Mouse (Mus musculus): ENCODE data around the gene Dusp14. TPM values are rescaled to one million over a fixed set of nuclear protein-coding genes. Genes with fewer than 3 reads are reported as not detected.

Dusp14 gene
- polyA plus RNA-seq, 1 experiment from 2014 or later = 16.8 TPM

GRCm38 (mm10) chr11:84040621-84041020 is 28.4 kb downstream of the Dusp14 start:
- H3K36me3 ChIP-seq = peaks cover 20% of the 10 kb centered on the region
- 78% methylated on average over 6 of the region's 6 CpGs for WGBS
- no peak overlapping the region for H3K4me2 ChIP-seq (replicated peaks)
- no peaks in the 10 kb centered on the region for H3K9me3 ChIP-seq
- H3K4me1 ChIP-seq = peaks cover 20% of the 10 kb centered on the region
- H3K27ac ChIP-seq = no peak overlapping the region
- no peak for ATAC-seq (ENCODE audit: low FRiP score, low read depth)
- H3K4me3 ChIP-seq = no peak overlapping the region
- H3K9ac ChIP-seq = no peak overlapping the region
- no peaks in the 10 kb centered on the region for H3K27me3 ChIP-seq

DNA sequence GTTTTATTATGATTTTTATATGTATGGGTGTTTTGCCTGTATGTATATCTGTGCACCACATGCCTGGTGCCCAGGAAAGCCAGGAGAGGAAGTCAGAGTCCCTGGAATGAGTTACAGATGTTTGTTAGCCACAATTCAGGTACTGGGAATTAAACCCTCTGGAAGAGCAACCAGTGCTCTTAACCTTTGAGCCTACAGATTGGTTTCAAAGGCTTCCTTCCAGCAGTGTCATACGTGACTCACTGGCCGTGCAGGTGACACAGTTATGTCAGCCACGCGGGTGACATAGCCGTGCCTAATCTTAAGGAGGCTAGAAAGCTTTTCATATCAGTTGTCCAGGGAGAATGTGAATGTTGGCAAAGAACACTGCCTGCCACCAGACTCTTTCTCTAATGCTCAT is 35.4 kb downstream of the Dusp14 start:
- Histone ChIP-seq H3K4me1 (no peaks in the 10 kb centered on the region), H3K4me3 (no peak overlapping the region), H3K36me3 (peaks cover 12% of the 10 kb centered on the region), H3K4me2 (replicated peaks) (no peak overlapping the region), H3K27me3 (no peaks in the 10 kb centered on the region), H3K9ac (no peak overlapping the region), H3K9me3 (no peaks in the 10 kb centered on the region), H3K27ac (no peak overlapping the region)
- WGBS = 60% methylated on average over 5 of the region's 5 CpGs
- no peak for ATAC-seq (ENCODE audit: low FRiP score, low read depth)

DNA sequence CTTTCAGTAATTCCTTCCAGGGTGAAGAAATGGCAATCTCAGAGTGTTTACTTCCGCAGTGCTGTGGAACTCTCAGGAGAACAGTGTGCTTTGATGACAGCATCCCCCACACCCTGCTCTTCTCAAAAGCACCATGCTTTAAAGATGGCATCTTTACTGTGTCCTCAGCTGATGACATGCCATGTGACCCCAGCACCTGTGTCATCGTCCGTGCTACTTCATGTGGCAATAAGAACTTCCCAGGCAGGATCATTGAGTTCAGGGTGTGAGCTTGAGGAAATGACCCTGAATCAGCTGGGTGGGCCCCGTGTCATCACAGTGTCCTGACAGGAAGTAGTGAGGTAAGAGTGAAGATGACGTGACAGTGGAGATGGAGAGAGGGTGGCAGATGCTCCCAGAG is 36.5 kb downstream of the Dusp14 start:
- WGBS = 76% methylated on average over 5 of the region's 5 CpGs
- Histone ChIP-seq H3K36me3 (peaks cover 23% of the 10 kb centered on the region), H3K4me2 (replicated peaks) (no peak overlapping the region), H3K9me3 (no peaks in the 10 kb centered on the region), H3K4me3 (no peak overlapping the region), H3K4me1 (no peaks in the 10 kb centered on the region), H3K9ac (no peak overlapping the region), H3K27ac (no peak overlapping the region), H3K27me3 (no peaks in the 10 kb centered on the region)
- ATAC-seq (ENCODE audit: low FRiP score, low read depth) = no peak

GRCm38 (mm10) chr11:84031971-84032370 is 37.1 kb downstream of the Dusp14 start:
- Histone ChIP-seq H3K27ac (no peak overlapping the region), H3K36me3 (peaks cover 29% of the 10 kb centered on the region), H3K4me3 (no peak overlapping the region), H3K4me1 (no peaks in the 10 kb centered on the region), H3K9ac (no peak overlapping the region), H3K4me2 (replicated peaks) (no peak overlapping the region), H3K9me3 (no peaks in the 10 kb centered on the region), H3K27me3 (no peaks in the 10 kb centered on the region)
- 52% methylated on average over 9 of the region's 9 CpGs for WGBS
- no peak for ATAC-seq (ENCODE audit: low FRiP score, low read depth)

DNA sequence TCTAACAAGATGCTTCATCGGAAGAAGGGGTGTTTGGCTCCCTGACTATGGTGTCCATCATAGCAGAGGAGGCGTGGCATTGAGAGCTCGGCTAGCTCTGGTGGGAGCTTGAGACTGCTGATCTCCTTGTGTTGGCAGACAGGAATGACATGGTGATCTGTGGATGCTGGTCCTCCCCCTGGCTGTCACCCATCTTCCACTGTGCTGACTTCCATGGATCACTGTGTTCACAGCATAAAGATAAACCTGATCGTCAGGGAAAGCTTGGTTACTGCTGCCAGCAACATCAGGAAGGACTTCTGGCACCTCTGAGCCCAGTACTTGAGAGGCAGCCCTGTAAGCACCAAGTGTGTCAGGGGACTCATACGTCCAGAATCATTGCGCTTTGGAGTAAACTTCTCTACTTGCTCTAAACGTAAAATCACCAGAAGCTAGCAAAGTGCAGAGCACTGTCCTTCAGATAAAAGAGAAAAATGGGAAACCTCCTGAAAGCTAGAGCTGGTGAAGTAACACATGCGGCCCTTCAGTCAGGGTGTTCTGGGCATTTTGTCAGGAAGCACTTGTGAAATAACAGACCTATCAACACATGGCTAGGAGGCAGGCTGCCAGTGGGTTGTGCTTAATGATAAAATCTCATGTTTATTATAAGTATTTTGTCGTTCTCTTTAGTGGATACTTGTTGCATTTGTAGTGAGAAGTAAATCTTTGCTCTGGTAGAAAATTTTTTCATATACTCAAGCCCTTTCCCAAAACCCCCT is 40.6 kb downstream of the Dusp14 start:
- H3K4me2 ChIP-seq (replicated peaks) = no peak overlapping the region
- H3K4me3 ChIP-seq = no peak overlapping the region
- ATAC-seq (ENCODE audit: low FRiP score, low read depth) = no peak
- no peak overlapping the region for H3K27ac ChIP-seq
- WGBS = 79% methylated on average over 9 of the region's 9 CpGs
- H3K9ac ChIP-seq = no peak overlapping the region
- H3K9me3 ChIP-seq = no peaks in the 10 kb centered on the region
- peaks cover 53% of the 10 kb centered on the region for H3K36me3 ChIP-seq
- no peaks in the 10 kb centered on the region for H3K4me1 ChIP-seq
- H3K27me3 ChIP-seq = no peaks in the 10 kb centered on the region

GRCm38 (mm10) chr11:84027231-84027630 is 41.8 kb downstream of the Dusp14 start:
- peaks cover 53% of the 10 kb centered on the region for H3K36me3 ChIP-seq
- no peak overlapping the region for H3K27ac ChIP-seq
- no peak overlapping the region for H3K9ac ChIP-seq
- H3K4me1 ChIP-seq = no peaks in the 10 kb centered on the region
- 91% methylated on average over 5 of the region's 5 CpGs for WGBS
- H3K4me3 ChIP-seq = no peak overlapping the region
- no peak overlapping the region for H3K4me2 ChIP-seq (replicated peaks)
- H3K27me3 ChIP-seq = no peaks in the 10 kb centered on the region
- no peak for ATAC-seq (ENCODE audit: low FRiP score, low read depth)
- no peaks in the 10 kb centered on the region for H3K9me3 ChIP-seq

DNA sequence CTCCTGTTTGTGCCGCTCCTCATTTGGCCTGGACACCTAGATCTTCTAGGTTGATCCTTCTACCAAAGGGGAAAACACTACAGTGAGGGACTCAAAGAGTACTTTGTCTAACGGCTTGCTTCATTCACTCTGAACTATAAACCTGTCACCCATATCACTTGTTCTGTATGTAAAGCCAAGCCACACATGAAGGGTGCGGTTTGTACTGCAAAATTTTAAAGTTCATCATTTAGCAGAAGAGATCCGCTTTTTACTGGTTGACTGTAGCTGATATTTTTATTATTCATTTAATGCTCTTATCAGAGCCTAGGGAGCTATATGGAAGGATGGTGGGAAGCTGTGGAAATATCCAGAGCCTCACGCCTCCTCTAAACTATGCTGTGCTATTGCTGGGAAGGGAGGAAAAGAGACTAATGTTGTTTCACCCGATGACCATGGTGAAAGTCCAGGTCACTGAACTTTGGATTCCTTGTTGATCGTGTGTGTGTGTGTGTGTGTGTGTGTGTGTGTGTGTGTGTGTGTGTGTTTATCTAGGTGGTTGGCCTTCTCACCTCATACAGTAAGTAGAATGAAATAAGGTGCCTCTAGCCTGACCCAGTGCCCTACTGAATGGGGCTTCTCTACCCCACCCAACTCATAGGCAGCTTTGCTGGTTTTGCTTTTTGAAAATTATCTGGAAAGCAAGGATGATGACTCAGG is 52.1 kb downstream of the Dusp14 start:
- H3K36me3 ChIP-seq = peaks cover 35% of the 10 kb centered on the region
- H3K9me3 ChIP-seq = no peaks in the 10 kb centered on the region

DNA sequence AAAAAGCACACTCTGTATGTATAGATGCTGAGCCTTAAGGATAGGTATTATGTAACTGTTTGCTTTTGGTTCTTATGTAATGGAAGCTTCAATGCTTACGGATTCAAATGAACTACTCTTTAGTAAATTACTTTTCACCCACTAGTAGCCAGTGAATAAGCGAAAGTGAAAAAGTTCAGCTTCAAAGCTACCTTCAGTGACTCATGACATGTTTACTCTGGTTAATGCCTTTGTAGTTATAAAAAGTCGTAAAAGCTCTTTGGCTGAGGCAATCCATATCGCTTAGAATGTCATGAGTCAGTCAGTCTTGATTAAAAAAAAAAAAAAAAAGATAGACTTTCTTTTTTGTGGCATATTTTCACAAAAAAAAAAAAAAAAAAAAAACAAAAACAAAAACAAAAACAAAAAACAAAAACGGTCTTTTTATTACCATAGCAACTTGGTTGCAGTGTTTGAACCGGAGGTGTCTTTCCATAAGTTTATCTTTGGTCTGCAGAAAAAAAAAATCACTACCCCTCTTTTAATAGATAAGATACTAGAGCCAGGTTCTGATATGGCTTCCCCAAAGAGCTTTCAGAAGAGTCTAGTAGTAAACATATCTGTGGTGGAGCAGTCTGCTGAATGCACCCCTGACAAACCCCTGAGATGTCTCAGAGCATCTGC is 52.8 kb downstream of the Dusp14 start:
- Histone ChIP-seq H3K27me3 (no peaks in the 10 kb centered on the region), H3K36me3 (peaks cover 29% of the 10 kb centered on the region), H3K27ac (no peak overlapping the region), H3K9ac (no peak overlapping the region), H3K9me3 (no peaks in the 10 kb centered on the region), H3K4me2 (replicated peaks) (no peak overlapping the region), H3K4me3 (no peak overlapping the region), H3K4me1 (peaks cover 9% of the 10 kb centered on the region; the same call in 1 of the 2 replicates)
- no peak for ATAC-seq (ENCODE audit: low FRiP score, low read depth)
- 64% methylated on average over 6 of the region's 6 CpGs for WGBS

More for the DNA sequence above, 52.1 kb downstream of the Dusp14 start:
- Histone ChIP-seq H3K4me3 (no peak overlapping the region), H3K4me2 (replicated peaks) (no peak overlapping the region), H3K9ac (no peak overlapping the region), H3K27me3 (no peaks in the 10 kb centered on the region), H3K4me1 (peaks cover 9% of the 10 kb centered on the region; the same call in 1 of the 2 replicates), H3K27ac (no peak overlapping the region)
- ATAC-seq (ENCODE audit: low FRiP score, low read depth) = no peak
- 80% methylated on average over 7 of the region's 7 CpGs for WGBS

DNA sequence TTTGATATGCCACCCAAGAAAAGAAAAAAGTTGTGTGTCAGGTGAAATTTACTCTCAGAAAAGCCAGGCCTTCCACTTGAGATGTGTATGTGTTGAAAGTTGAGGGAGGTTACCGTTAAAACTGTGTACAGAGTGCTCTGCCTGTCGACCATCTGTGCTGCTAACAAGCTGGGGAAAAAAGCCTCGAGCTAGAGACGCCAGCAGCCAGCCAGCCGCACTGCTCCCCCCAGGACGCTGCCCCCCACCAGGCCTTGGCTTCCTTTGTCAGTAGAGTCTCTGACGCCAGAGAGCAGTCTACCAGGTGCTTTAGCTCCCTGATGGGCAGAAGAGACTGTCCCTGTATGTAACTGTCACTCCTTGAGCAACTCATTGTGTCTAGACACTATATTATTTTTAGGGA is 56.0 kb downstream of the Dusp14 start:
- Histone ChIP-seq H3K4me2 (replicated peaks) (no peak overlapping the region), H3K36me3 (peaks cover 26% of the 10 kb centered on the region), H3K9ac (no peak overlapping the region), H3K27me3 (no peaks in the 10 kb centered on the region), H3K27ac (no peak overlapping the region), H3K4me3 (no peak overlapping the region), H3K9me3 (no peaks in the 10 kb centered on the region), H3K4me1 (peaks cover 9% of the 10 kb centered on the region; the same call in 1 of the 2 replicates)
- ATAC-seq (ENCODE audit: low FRiP score, low read depth) = no peak
- 10% methylated on average over 7 of the region's 7 CpGs for WGBS

GRCm38 (mm10) chr11:84011576-84011975 is 57.5 kb downstream of the Dusp14 start:
- Histone ChIP-seq H3K36me3 (peaks cover 18% of the 10 kb centered on the region), H3K27me3 (no peaks in the 10 kb centered on the region), H3K9ac (no peak overlapping the region), H3K4me2 (replicated peaks) (no peak overlapping the region), H3K27ac (no peak overlapping the region), H3K9me3 (no peaks in the 10 kb centered on the region), H3K4me1 (peaks cover 9% of the 10 kb centered on the region; the same call in 1 of the 2 replicates), H3K4me3 (no peak overlapping the region)
- 56% methylated on average over 2 of the region's 2 CpGs for WGBS
- no peak for ATAC-seq (ENCODE audit: low FRiP score, low read depth)

DNA sequence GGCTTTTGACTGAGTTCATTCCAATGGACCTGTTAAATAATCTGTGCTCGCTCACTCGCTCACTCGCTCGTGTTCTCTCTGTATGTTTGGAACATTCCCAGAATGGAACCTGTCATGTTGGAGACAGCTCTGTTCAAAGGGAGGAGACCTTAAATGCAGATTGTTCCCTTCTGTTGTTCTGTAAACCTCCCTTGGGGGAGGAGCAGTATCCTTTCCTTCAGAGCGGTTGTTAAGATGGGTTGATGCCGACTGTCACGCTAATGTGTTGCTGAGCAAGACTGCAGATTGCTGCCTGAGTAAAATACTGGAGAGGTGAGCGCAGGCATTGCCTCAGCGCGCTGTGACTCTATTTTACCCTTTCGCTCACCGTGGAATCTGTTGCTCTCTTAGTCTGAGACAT is 58.0 kb downstream of the Dusp14 start:
- H3K9me3 ChIP-seq = no peaks in the 10 kb centered on the region
- H3K36me3 ChIP-seq = peaks cover 18% of the 10 kb centered on the region
- no peaks in the 10 kb centered on the region for H3K27me3 ChIP-seq
- no peak overlapping the region for H3K9ac ChIP-seq
- no peak for ATAC-seq (ENCODE audit: low FRiP score, low read depth)
- no peak overlapping the region for H3K4me3 ChIP-seq
- no peak overlapping the region for H3K27ac ChIP-seq
- no peak overlapping the region for H3K4me2 ChIP-seq (replicated peaks)
- WGBS = 39% methylated on average over 12 of the region's 12 CpGs
- peaks cover 9% of the 10 kb centered on the region; the same call in 1 of the 2 replicates for H3K4me1 ChIP-seq

GRCm38 (mm10) chr11:84010411-84010810 is 58.6 kb downstream of the Dusp14 start:
- no peak overlapping the region for H3K4me3 ChIP-seq
- H3K4me1 ChIP-seq = peaks cover 9% of the 10 kb centered on the region; the same call in 1 of the 2 replicates
- WGBS = 89% methylated on average over 9 of the region's 9 CpGs
- no peak overlapping the region for H3K27ac ChIP-seq
- H3K4me2 ChIP-seq (replicated peaks) = no peak overlapping the region
- H3K27me3 ChIP-seq = no peaks in the 10 kb centered on the region
- no peaks in the 10 kb centered on the region for H3K9me3 ChIP-seq
- peaks cover 18% of the 10 kb centered on the region for H3K36me3 ChIP-seq
- no peak overlapping the region for H3K9ac ChIP-seq
- ATAC-seq (ENCODE audit: low FRiP score, low read depth) = no peak

Data from limb, embryonic 13.5 days (tissue).